Mouse (Mus musculus) kidney, adult 2 months (tissue): ENCODE measurements around the gene Pes1. TPM values are rescaled to one million over a fixed set of nuclear protein-coding genes. Genes with fewer than 3 reads are reported as not detected.

Experiments used
- DNase-seq: peaks from one replicate; pipeline ENCODE4 v3.0.0; 2021
- H3K27ac ChIP-seq: fragments of 200-500 bp; 2 replicates; pipeline ENCODE4 v1.5.1; 2012; ENCODE audit warnings: low read depth, low read length, control low read depth, inconsistent platforms; ENCODE audit not compliant: insufficient read depth
- H3K27me3 ChIP-seq: fragments of 200-500 bp; replicated peaks from 2 replicates; pipeline ENCODE4 v1.6.1; 2012; ENCODE audit warnings: mild to moderate bottlenecking, moderate library complexity, low read length, inconsistent platforms; ENCODE audit not compliant: control insufficient read depth, insufficient read depth
- H3K36me3 ChIP-seq: fragments of 200-500 bp; 2 replicates; pipeline ENCODE4 v1.6.1; 2012; ENCODE audit warnings: mild to moderate bottlenecking, moderate library complexity, low read length, inconsistent platforms; ENCODE audit not compliant: control insufficient read depth, insufficient read depth
- H3K4me1 ChIP-seq: fragments of 200-500 bp; 2 replicates; pipeline ENCODE4 v1.6.1; 2011; ENCODE audit warnings: low read length; ENCODE audit not compliant: control insufficient read depth, insufficient read depth
- H3K4me3 ChIP-seq: fragments of 200-500 bp; 2 replicates; pipeline ENCODE4 v1.5.1; 2011; ENCODE audit warnings: mild to moderate bottlenecking, low read depth, low read length, control low read depth; ENCODE audit not compliant: insufficient read depth
- CTCF ChIP-seq: fragments of 200-500 bp; conservative IDR thresholded peaks from 2 replicates; pipeline ENCODE4 v1.5.1; 2011; ENCODE audit warnings: low read depth, mild to moderate bottlenecking, control low read depth, low read length, moderate library complexity, mixed read lengths; ENCODE audit not compliant: insufficient read depth, insufficient read length
- POLR2A ChIP-seq: fragments of 200-500 bp; IDR thresholded peaks from one replicate; pipeline ENCODE4 v1.6.1; 2011; ENCODE audit warnings: low read depth, low read length, control low read depth
- WGBS: fragments of 180-500 bp; shearing (Covaris S2); methylation state at CpG from one replicate; pipeline ENCODE4 v1.1.7; 2018; 5-methylcytosine and 5-hydroxymethylcytosine counted together
- polyA plus RNA-seq: library from polyadenylated mRNA; depleted of rRNA; stranded (reverse); fragments of >200 nt; gene quantifications from 2 replicates; pipeline ENCODE4 v1.2.3, GENCODE M21; 2012

Pes1 gene
- polyA plus RNA-seq, 1 experiment = 33.3 TPM

DNA sequence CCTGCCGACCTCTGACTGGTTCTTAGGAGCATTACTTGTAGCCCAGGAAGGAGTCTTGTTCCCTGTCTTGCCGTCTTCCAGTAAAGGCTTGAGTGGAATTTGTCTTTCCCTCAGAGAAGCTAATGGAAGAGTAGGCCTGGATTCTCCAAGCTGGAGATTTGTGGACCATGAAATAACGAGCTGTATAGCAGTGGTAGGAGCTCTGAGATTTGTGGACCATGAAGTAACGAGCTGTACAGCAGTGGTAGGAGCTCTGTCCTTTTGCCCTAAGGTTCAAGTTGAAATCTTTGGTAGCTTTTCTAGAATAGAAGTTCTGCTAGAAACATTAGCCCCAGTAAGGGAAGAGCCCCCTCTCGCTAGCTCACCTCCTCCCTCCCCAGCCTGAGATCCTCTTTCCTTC, 14.6 kb downstream of the Pes1 start:
- DNase-seq = peak; percentile 59
- peaks cover 2% of the 10 kb centered on the region for H3K36me3 ChIP-seq
- peak overlapping the region; percentile 67 for H3K27ac ChIP-seq
- WGBS = 45% methylated on average over 5 of the region's 5 CpGs
- peaks cover 29% of the 10 kb centered on the region; the same call in 1 of the 2 replicates for H3K4me1 ChIP-seq
- H3K27me3 ChIP-seq = no peaks in the 10 kb centered on the region
- no peak overlapping the region for H3K4me3 ChIP-seq
- TF ChIP-seq POLR2A (no peak), CTCF (no peak)

DNA sequence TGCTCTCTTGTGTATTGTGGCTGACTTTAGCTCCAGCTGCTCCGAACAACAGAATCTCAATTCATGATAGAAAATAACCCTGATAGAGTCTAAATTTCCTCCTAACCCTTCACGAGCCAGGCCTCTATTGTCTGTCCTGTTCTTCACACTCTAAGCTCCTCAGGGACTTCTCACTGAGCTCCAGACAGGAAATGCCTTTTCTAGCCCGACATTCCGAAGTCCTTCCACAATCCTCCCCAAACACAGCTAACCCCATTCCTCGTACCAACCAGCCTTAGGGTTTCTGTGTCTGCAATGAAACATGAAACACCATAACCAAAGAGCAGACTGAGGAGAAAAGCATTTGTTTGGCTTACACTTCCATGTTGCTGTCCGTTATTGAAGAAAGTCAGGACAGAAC, 17.8 kb downstream of the Pes1 start:
- Histone ChIP-seq H3K27me3 (no peaks in the 10 kb centered on the region), H3K4me3 (no peak overlapping the region), H3K27ac (peak overlapping the region; percentile 69), H3K4me1 (peaks cover 29% of the 10 kb centered on the region; the same call in 1 of the 2 replicates), H3K36me3 (no peaks in the 10 kb centered on the region; the same call in none of the 2 replicates)
- TF ChIP-seq CTCF (no peak), POLR2A (no peak)
- WGBS = 47% methylated on average over 6 of the region's 6 CpGs
- DNase-seq = no peak

DNA sequence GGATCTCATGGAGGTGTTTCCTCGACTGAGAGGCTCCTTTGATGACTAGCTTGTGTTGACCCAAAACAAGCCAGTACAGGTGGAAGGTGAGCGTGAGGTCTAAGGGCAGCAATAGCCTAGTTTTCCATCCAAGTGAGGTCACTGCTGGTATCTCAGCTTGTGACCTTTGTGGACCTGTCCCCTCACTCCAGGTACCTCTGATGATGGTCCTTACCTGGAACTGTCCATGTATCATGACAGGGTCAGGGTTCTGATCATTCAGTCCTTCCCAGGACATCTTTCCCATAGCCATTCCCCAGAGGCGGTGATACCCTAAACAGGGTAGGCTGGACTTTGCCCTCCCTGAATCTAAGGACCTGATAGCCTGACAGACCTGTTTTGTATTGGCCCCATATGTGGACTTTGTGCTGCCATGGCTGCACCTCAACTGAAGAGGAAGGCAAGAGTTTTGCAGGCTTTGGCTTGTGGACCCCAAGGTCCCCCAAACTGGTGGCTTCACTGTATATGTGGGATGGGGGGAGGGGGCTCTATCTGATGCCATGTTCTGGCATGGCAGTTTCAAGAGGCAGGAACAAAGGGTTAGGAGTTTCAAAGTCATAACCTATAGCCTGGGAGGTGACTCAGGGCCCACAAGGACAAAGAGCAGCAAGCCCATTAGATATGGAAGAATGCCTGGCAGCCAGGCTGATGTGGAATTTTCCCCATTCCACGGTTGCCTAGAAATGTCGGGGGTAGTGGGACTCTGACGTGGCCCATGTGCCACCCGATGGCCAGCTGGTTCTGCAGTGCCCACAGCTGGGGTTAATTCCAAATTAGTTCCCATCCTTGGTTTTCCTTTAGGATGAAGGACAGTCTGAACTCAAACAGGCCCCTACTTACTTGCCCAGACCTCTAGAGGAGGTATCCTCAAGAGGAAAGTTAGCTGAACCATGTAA, 18.8 kb downstream of the Pes1 start:
- H3K27ac ChIP-seq = peak overlapping the region; percentile 84
- DNase-seq = peak; percentile 77
- H3K4me3 ChIP-seq = peak overlapping the region; percentile 78
- 55% methylated on average over 7 of the region's 7 CpGs for WGBS
- no peak for TF ChIP-seq POLR2A
- TF ChIP-seq CTCF = no peak
- H3K36me3 ChIP-seq = no peaks in the 10 kb centered on the region; the same call in none of the 2 replicates
- peaks cover 29% of the 10 kb centered on the region; the same call in 1 of the 2 replicates for H3K4me1 ChIP-seq
- H3K27me3 ChIP-seq = no peaks in the 10 kb centered on the region

DNA sequence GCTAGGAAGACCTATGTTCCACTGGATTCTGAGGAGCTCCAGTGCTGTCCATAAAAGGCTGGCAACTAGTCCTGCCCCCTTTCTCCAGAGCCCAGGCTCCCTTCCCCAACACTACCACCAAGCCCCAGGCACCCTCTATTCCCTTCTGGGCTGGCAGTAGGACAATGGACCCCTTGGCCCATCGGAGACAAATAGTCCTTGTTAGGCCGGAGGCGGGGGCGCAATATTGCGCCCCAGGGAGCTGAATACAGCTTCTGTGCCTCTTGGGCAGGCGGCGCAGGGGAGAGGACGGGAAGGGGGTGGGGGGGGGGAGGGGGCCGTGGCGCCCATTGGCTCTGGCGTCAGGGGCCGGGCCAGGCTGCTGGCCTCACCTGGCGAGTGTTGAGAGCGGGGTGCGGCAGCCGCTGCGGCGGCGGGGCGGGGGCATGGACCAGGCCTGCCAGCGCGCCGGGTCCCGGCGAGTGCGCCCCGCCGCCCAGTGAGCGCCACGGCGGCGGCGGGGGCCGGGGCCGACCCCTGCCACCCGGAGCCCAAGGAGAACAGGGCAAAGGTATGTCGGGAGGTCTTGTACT, 19.6 kb downstream of the Pes1 start, which contains the start of gene Gal3st1:
Gene Gal3st1 (plus strand): TSS at position 346 of the 572 bp plus-strand sequence.
- TF ChIP-seq CTCF = no peak
- 3% methylated on average over 32 of the region's 37 CpGs for WGBS
- Histone ChIP-seq H3K4me1 (peaks cover 23% of the 10 kb centered on the region; the same call in 1 of the 2 replicates), H3K4me3 (peak within 1 kb of the TSS; percentile 78), H3K27me3 (no peaks in the 10 kb centered on the region), H3K27ac (peak within 1 kb of the TSS; percentile 95), H3K36me3 (no peaks in the 10 kb centered on the region; the same call in 1 of the 2 replicates)
- DNase-seq = peak; percentile 77

DNA sequence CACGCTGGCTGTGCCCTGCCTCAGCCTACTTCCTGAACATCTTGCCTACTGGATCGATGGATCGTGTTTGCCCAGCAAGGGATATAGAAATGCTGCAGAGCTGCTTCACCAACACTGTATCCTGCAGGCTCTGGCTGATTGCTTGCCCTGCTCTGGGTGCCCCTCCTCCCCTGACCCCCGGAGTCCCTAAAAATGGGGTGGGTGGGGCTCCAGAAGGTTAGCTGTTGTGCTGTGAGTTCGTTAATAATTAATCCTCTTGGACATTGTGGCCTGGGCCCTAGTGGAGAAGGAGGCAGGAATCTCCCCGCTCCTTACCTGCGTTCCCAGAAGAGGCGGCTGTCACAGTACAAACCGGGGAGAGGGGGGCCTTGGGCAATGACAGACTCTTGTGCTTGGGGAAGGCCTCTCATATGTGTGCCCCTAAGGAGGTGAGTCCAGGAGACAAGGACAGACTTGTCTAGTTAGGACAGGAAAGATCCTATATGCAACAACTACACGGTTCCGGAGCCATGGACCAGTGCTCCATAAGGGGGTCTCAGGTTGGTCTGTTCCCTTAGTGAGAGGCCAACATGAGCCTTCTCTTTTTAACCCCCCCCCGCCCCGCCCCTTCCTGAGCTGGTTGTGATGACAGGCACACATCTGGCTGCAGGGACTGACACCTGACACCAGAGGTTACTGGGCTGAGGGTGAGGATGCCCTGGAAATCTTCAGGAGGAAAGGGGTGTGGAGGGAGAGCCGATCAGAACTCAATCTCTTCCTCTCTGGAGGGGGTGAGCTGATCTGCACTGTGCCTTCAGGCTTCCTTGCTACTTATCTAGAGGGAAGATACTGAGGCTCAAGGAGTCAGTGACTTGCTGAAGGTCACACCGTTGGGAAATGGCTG, 20.3 kb downstream of the Pes1 start:
- Histone ChIP-seq H3K27me3 (no peaks in the 10 kb centered on the region), H3K27ac (peak overlapping the region; percentile 95), H3K4me3 (peak overlapping the region; percentile 78), H3K36me3 (no peaks in the 10 kb centered on the region; the same call in 1 of the 2 replicates), H3K4me1 (peaks cover 17% of the 10 kb centered on the region; the same call in 1 of the 2 replicates)
- peak; percentile 91 for DNase-seq
- 0 out of 2 replicates have a peak, but pooled peaks have one; percentile 7 for TF ChIP-seq CTCF
- TF ChIP-seq POLR2A = peak; percentile 23
- WGBS = 9% methylated on average over 15 of the region's 15 CpGs

DNA sequence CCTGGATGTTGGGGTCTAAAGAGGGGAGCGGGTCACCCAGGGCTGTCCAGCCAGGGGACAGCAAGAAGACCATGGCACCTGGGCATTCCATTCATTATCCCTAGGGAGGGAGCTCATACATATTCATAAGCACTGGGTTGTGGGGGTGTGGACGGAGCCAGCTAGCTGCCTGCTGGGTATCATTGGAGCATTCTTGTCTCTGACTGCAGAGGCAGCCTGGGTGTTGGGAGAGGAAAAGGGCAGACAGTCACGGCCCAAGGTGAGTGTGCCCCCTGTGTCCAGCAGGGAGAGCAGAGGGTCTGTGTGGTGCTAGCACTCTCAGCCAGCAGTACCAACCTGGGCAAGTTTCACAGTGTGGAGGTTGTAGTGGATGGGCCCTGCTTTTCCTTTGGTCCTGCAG, 26.0 kb downstream of the Pes1 start:
- DNase-seq = peak; percentile 76
- WGBS = 51% methylated on average over 3 of the region's 3 CpGs
- no peaks in the 10 kb centered on the region; the same call in 1 of the 2 replicates for H3K4me1 ChIP-seq
- H3K27me3 ChIP-seq = no peaks in the 10 kb centered on the region
- no peak for TF ChIP-seq CTCF
- no peak for TF ChIP-seq POLR2A
- peak overlapping the region; percentile 68 for H3K27ac ChIP-seq
- peak overlapping the region; percentile 6; the same call in 1 of the 2 replicates for H3K4me3 ChIP-seq
- no peaks in the 10 kb centered on the region for H3K36me3 ChIP-seq
